Mouse (Mus musculus) fat pad, adult 2 months (tissue): Measurements from ENCODE around the gene Plin5.
"Not testable (repeated sequence)": the region's sequence is repeated elsewhere in the genome, so short reads cannot be mapped to it uniquely, and the experiment has no call there.

Source experiments
- DNase-seq: peaks from one replicate; pipeline ENCODE4 v3.0.0-alpha.2; 2011; ENCODE audit warnings: low read depth, low spot score; ENCODE audit errors: extremely low read depth

Gene Plin5

DNA sequence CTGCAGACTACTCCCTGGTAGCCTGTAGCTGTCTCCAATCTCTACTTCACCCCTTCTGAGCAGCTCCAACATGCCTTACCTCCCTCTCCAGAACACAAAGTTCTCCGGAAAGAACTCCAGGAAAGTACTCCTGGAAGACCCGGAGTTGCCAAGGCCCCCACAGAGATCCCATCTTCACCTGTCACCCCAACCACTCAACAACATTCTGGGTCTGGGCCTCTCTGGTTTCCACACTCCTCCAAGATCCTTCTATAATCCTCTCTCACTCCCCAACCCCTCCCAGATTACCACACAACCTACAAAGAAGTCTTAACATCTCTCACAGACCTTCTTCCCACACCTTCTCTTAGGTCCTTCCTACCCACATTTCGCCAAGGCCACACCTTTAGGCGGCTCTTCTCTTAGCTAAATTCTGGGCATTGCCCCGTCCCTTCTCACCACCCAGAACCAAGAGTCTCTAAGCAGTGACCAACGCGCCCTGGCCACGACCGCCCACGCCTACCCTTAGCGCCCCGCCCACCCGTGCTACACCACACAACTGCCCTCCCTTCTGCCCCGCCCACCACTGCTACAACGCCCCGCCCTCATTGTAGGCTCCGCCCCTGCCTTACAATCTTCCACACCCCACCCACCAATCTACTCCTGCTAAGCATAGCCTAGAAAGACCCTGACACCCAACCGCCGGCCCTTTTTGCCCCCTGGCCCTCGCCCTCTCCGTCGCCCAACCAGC, 43.1 kb downstream of the Plin5 start:
- DNase-seq, result no peak

DNA sequence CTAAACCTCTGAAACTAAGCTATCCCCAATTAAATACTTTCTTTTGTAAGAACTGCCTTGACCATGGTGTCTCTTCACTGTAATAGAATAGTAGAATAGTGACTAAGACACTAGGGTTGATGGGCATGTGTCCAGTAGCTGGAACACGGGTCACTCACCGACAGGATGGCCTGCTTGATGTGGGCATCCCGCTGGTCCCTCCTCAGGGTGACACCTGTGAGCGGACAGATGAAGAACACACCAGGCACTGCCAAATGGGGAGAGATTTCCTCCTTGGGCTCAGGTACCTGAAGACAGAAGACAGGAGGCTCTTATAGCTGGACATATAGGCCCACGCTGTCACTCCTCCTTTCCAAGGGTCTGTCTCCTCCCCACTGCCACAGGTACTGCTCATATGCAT, 45.2 kb downstream of the Plin5 start:
- DNase-seq, result no peak

DNA sequence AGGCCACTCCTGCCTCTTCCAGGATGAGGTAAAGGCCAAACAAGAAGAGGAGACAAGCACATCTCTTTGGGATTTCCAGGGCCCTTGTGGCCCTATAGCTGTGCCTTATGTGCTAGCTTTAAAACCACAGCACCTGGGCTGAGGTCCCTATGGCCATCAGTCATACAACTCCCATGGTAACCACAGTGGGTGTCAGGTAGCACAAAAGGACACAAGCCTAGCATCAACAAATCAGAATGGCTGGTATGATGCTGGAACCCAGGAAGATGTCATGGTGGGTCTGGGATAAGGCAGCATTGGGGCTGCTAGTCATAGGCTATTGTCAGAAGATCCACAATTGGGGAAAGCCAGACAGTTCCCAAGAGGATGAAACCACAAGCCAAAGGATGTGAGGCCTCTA, 46.3 kb downstream of the Plin5 start:
- no peak for DNase-seq

DNA sequence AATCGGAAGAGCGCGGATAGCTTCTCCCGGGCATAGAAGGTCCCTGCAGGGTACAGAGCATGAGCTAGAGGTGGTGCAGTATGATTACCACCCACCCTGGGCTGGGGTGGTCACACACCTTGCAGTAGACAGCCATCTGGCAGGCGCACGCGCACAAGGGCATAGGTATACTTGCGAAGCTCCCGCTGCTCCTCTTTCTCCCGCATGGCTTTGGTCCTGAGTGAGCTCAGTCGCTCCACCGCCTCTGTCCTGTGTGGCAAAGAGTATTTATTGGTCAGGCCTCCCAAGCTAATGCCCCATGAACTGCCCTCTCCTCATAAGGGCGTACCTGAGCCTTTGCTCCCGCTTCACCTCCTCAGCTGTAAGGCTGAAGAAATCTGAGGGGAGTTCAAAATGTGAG, 48.3 kb downstream of the Plin5 start:
- DNase-seq, result no peak

DNA sequence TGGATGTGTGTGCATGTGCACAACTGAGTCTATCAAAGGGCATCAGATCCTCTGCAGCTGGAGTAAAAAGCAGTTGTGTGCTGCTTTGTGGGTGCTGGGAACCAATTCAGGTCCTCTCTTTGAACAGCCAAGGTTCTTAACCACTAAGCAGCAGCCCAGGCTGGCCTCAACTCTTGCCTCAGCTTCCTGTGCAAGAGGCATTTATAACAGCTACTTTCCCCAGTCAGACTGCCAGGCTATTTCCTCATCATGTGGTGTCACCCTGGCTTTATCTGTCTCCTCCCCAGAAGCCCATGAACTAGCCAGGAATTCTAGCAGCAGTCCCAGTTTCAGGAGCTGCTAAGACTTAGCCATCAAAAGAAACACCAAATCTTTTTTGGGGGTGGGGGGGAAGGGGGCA, 50.9 kb downstream of the Plin5 start:
- no peak for DNase-seq

DNA sequence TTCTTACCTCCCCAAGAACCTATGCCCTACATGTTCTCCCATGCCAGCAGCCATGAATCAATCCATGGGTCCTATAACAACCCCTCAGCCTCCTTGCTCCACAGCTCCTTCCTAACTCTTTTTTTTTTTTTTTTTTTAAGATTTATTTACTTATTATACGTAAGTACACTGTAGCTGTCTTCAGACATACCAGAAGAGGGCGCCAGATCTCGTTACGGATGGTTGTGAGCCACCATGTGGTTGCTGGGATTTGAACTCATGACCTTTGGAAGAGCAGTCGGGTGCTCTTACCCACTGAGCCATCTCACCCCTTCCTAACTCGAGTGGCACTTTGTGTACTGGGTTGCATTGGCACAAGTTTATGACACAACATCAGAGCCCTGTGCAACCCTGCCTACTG, 51.7 kb downstream of the Plin5 start:
- DNase-seq, result not testable (repeated sequence)

DNA sequence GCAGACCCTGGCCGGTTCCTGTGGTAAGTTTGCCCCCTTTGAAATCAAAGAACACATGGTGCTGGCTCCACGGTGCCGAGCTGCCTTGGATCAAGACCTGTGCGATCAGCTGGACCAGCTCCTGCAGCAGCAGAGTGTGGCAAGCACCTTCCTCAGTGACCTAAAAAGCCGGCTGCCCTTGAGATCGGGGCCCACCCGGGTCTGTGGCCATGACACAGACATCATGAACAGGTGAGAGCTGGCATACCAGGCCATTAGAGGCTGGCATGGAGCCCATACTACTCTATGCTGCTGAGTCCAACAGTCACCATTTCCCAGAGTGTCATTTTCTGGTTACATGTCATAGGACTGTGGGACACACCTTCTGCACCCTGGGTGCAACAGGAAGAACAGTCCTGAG, 55.3 kb downstream of the Plin5 start:
- DNase-seq, result no peak
